Mouse (Mus musculus) c-Kit-positive CD71-positive TER-119-positive erythroid progenitor cells, embryonic 14.5 days (primary cell): ENCODE measurements around the gene Aars2.

ENCODE experiments used
- DNase-seq: peaks from one replicate; pipeline ENCODE4 v3.0.0-alpha.2; 2013; ENCODE audit warnings: low spot score

The Aars2 gene

GRCm38 (mm10) chr17:45543115-45543514 lies 36.5 kb downstream of the Aars2 start:
- DNase-seq = no peak

- DNase-seq = no peak
Observed at GRCm38 (mm10) chr17:45544001-45544872, 37.6 kb downstream of the Aars2 start.

DNA sequence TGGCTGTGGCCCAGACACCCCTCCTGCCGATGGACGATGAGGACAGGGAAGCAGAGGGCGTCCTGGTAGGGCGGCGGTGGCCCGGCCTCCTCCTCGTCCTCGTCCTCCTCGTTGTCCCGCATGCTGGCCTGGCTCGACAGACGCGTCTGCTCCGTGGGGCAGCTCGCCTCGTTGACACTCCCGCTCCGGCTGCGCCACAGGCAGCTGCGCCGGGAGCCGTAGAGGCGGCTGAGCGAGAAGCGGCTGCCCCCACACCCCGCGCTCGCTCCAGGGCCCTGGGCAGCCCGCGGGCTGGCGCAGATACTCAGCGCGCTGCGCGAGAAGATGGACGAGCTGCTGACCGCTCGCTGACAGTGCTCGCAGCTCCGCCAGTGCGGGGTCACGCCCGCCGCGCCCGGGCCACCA lies 38.2 kb downstream of the Aars2 start:
- DNase-seq = no peak

- no peak for DNase-seq
Observed at GRCm38 (mm10) chr17:45545278-45545961, 38.8 kb downstream of the Aars2 start.

DNA sequence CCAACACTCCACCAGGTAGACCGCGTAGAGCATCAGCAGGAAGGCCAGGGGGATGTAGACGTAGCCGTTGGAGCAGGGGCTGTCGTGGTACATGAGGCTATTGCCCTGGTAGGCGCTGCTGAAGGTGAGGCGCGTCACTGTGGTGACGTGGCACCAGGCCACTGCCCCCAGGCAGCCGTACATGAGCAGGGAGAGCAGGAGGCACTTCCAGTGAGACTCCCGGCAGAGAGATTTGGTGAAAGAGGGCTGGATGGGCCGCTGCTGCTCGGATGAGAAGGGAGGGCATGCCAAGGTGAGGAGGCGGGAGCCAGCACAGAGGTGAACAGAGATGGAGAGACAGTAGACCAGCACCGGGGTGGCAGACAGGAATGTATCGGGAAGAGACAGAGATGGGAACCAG lies 40.3 kb downstream of the Aars2 start:
- no peak for DNase-seq

DNA sequence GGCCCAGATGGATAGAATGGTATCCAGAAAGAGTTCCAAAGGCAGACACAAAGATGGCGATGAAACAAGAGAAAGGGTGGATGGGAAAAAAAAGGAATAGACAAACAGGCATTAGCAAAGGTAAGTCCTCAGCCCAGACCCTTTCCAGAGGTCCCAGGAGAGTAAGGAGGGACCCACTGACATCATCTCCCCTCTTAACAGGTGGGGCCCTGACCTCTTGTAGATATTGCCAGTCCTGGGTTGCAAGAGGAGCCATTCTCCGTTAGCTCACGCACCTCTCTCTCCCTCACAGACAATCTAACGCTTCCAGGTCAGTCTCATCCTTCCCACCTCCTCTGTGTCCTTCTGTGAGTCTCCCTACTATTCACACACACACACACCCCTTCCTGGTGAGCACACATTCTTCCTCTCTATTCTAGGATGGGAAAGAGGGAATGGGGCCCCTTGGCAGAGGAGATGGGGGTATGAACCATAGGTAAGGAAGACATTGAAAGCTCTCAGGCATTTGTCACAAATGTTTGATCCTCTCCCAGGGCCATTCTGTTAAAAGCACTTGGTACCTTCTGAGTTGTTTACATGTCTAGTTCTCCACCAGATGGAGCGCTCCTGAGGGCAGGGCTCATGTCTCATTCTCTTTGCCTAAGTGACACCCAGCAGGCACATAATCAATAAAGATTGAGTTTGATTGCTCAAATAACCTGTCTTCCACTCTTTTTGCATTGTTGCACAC lies 41.0 kb downstream of the Aars2 start:
- no peak for DNase-seq

- no peak for DNase-seq
Observed at GRCm38 (mm10) chr17:45548541-45549512, 42.2 kb downstream of the Aars2 start.

DNA sequence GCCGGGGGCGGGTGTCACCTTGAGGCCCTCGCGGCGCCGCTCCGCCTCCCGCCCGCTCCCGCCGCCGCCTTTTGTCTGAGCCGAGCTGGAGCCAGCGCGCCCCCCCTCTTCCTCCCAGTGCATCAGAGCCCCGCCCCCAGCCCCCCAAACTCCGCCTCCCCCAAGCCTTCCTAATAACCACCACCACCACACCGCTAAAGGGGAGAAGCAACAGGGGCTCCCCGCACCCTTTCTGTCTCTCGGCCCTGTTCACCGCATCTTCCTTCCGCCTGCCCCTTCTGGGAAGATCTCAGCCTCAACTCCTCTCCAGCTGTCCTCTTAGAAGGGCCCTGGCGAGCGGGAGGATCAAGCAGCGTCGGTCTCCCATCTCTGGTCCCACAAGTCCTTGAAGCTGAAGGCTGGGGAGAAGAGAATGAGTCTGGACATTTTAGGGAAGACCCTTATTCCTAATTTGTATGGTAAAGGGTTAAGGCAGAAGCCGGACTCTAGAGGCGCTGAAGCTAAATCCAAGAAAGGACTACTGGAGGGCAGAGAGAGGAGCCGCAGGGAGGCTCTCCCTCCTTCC lies 43.1 kb downstream of the Aars2 start, which contains the start of gene Tmem151b:
TSS of gene Tmem151b (minus strand) at position 61 of the 565 bp plus-strand sequence.
- no peak for DNase-seq

DNA sequence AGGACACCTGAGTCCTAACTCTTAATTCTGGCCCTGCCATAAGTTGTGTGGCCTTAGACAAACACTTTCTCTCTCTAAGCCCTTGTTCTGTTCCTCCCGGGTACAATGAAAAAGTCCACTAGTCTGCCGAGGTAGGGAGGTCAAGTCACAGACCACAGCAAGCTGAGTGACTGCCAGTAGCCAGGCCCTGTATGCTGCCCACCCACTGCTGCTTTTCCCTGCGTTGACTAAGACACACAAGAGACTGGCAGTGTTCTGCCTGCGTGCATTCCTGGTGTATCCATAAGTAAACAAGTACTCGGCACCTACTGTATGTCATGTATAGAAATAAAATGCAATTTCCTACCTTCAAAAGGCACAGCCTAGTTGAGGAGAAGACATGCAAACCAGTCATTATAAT lies 43.6 kb downstream of the Aars2 start:
- DNase-seq = no peak

DNA sequence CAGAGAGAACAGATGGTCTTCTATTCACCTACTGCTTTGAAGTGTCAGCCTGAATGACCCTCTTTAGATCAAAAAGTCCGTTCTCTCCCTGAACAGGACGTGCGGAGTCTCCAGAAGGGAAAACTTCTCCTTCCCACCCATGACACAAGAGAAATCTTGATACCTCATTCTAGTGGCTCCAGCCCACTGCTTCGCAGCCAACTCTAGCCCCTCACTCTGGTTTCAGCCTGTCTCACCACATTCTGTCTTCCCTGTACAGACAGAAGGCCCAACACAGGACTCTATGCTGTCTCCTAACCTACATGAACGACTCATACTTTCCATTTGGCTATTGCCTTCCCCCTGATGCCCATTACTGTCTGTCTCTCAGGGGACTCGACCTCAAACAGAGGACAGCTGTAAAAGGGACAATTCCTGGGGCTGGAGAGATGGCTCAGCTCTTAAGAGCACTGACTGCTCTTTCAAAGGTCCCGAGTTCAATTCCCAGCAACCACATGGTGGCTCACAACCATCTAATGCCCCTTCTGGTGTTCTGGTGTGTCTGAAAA lies 44.7 kb downstream of the Aars2 start:
- DNase-seq = no peak

- no peak for DNase-seq
Observed at GRCm38 (mm10) chr17:45551816-45552451, 45.3 kb downstream of the Aars2 start.

DNA sequence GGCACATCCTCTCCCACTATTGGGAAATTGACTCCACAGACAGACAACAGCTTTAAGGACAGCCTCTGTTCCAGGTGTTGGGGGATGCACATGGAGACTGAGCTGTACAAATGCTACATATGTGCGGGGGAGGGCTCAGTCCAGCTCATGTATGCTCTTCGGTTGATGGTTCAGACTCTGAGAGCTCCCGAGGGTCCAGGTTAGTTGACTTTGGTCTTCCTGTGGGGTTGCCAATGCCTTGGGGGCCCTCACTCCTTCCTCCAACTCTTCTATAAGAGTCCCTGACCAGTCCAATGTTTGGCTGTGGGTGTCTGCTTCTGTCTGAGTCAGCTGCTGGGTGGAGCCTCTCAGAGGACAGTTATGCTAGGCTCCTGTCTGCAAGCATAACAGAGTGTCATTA lies 46.4 kb downstream of the Aars2 start:
- DNase-seq = no peak

DNA sequence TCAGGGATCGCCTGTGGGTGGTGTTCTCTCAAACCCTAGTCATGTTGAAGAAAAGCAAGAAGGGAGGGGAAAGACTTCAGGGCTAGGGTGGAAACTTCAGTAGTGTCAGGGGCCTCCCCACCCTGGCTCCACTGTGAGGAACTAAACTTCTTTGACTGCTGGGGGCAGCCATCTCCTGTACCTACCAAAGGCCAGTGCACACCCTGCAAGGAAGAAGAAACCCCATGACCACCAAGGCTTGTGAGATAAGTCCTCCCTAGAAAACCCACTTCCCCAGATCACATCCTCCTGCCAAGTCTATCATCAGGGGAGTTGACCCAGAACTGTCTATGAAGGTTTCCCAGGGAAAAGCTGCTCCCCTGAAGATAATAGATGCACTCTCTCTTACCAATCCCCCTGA lies 47.8 kb downstream of the Aars2 start:
- DNase-seq = no peak

GRCm38 (mm10) chr17:45555452-45556106 lies 48.9 kb downstream of the Aars2 start, which contains the start of gene Nfkbie:
Gene Nfkbie (plus strand): TSS chr17:45555703.
- DNase-seq = peak; percentile 88

DNA sequence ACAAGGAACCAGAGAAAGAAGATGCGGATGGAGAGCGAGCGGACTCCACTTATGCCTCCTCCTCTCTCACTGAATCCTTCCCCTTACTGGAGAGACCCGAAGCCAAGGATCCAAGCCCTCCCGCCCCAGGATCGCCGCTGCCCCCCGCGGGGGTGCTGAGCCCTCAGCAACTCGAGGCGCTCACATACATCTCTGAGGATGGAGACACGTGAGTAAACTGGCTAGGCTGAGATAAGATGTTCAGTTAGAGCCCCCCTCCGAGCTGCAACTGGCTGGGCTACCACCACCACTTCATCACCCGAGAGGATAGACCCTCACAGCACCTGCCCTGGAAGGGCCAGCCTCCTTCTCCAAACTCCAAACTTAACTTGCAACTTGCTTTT lies 49.5 kb downstream of the Aars2 start:
- DNase-seq = no peak

GRCm38 (mm10) chr17:45556514-45557245 lies 50.0 kb downstream of the Aars2 start:
- DNase-seq = no peak

GRCm38 (mm10) chr17:45557246-45557824 lies 50.7 kb downstream of the Aars2 start:
- no peak for DNase-seq

DNA sequence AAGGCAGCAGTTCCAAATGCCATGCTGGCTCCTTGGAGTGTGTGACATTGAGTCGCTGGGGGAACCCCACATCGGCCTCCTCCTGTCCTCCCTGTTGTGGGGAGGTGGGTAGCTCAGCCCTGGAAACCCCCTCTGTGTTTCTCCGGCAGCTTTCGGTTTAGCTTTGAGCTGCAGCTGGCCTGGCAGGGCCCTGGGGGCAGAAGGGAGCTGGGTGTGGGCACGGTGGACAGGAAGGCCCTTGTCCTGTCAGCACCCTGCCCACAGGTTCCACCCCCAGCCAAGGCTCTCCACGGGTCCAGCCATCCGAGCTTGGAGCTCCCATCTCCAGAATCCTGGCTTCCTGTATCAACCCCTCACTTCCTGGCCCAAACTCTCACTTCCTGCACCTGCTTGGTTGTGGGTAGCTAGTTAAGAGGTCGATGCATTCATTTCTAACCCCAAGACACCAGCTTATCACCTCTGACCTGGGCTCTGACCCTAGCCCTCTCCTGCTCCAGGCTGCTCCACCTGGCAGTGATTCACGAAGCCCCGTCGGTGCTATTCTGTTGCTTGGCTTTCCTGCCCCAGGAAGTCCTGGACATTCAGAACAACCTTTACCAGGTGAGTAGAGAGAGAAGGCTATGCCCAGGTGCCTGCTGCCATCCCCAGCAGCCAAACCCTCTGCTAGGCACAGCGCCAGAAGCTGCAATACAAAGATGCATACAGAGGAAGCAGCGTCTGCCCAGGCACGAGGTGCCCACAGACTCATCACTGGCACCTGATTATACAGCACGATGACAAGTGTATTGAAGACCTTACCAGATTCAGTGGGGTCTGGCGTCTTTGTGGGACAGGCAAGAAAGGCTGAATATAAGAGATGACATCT lies 51.6 kb downstream of the Aars2 start:
- DNase-seq = no peak
